In the genomic region with DNA sequence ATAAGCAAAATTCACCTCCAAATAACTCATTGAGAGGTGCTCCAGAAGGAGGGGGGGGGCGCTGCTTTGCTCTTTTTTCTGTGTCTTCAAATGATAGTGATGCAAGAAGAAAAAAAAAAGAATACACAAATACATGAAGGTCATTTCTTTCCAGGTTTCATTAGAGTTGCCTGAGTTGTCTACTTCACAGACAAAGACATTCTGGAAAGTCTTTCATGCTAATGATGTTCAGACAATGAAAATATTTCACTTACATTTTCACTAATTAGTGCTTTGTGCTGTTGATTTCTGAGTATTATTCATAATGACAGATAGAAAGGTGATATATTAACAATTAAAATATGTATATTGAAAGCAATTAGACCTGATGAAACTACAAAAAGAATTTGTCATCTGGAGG, we compare ENCODE assay signal across 16 mouse cellular contexts.
"Had no signal": no experiment of that assay in that cellular context is flagged by ENCODE, and none has a peak within 500 bp of the region (broad histone marks: within the 10 kb centered on the region; RNA-seq: fewer than 3 reads in every experiment).

No protein-coding gene starts in this region.

- H3K27me3 ChIP-seq: neural tube, embryonic 12.5 days; neural tube, embryonic 13.5 days; neural tube, embryonic 15.5 days; stomach, embryonic 15.5 days had no signal

- H3K36me3 ChIP-seq: neural tube, embryonic 12.5 days; neural tube, embryonic 13.5 days; neural tube, embryonic 15.5 days; stomach, embryonic 15.5 days had no signal

- H3K4me3 ChIP-seq: neural tube, embryonic 12.5 days; neural tube, embryonic 13.5 days; neural tube, embryonic 15.5 days; stomach, embryonic 15.5 days had no signal

- H3K4me1 ChIP-seq: neural tube, embryonic 12.5 days; neural tube, embryonic 13.5 days; neural tube, embryonic 15.5 days; stomach, embryonic 15.5 days had no signal

- H3K9me3 ChIP-seq: neural tube, embryonic 12.5 days; neural tube, embryonic 13.5 days; neural tube, embryonic 15.5 days; stomach, embryonic 15.5 days had no signal

- H3K9ac ChIP-seq: neural tube, embryonic 12.5 days; neural tube, embryonic 13.5 days; neural tube, embryonic 15.5 days; stomach, embryonic 15.5 days had no signal

- H3K27ac ChIP-seq: neural tube, embryonic 12.5 days; neural tube, embryonic 13.5 days; neural tube, embryonic 15.5 days; stomach, embryonic 15.5 days; stomach, postnatal 0 days had no signal

- H3K4me2 ChIP-seq: neural tube, embryonic 12.5 days; neural tube, embryonic 13.5 days; neural tube, embryonic 15.5 days; stomach, embryonic 15.5 days had no signal

- DNase-seq: right cerebral cortex, adult 18-20 months; right cerebral cortex, postnatal 14 days; right cerebral cortex, postnatal 25 days; right cerebral cortex, postnatal 4 days; spleen, adult 18-20 months; thymus, adult 18-20 months; thymus, adult 2 months; thymus, postnatal 14 days; thymus, postnatal 25 days; thymus, postnatal 36 days; thymus, postnatal 4 days had no signal
